Mouse (Mus musculus) liver, adult 2 months (tissue): ENCODE measurements at regions not wholly inside any gene's neighbourhood (a gene's known extent, or its start where the extent isn't known, plus 50 kb on each side); places are given as distances from the start of the nearest gene placed in this dataset.

ENCODE experiments used
- DNase-seq: peaks from one replicate; pipeline ENCODE4 v3.0.0-alpha.2; 2011; ENCODE audit warnings: low read depth, low spot score; ENCODE audit errors: extremely low read depth
- H3K27ac ChIP-seq: fragments of 200-500 bp; replicated peaks from 2 replicates; pipeline ENCODE4 v1.5.1; 2012; ENCODE audit warnings: low read depth, mild to moderate bottlenecking, control low read depth, inconsistent platforms, low read length; ENCODE audit not compliant: insufficient read depth
- H3K27me3 ChIP-seq: fragments of 200-500 bp; 2 replicates; pipeline ENCODE4 v1.6.1; 2012; ENCODE audit warnings: mild to moderate bottlenecking, moderate library complexity, low read length, inconsistent platforms; ENCODE audit not compliant: control insufficient read depth, insufficient read depth
- H3K36me3 ChIP-seq: fragments of 200-500 bp; 2 replicates; pipeline ENCODE4 v1.6.1; 2012; ENCODE audit warnings: low read length, inconsistent platforms; ENCODE audit not compliant: control insufficient read depth, insufficient read depth
- H3K4me1 ChIP-seq: fragments of 200-500 bp; 2 replicates; pipeline ENCODE4 v1.6.1; 2011; ENCODE audit warnings: low read length; ENCODE audit not compliant: control insufficient read depth, insufficient read depth
- H3K4me3 ChIP-seq: fragments of 200-500 bp; 2 replicates; pipeline ENCODE4 v1.5.1; 2011; ENCODE audit warnings: low read depth, mild to moderate bottlenecking, control low read depth, low read length, moderate library complexity; ENCODE audit not compliant: insufficient read depth
- H3K79me2 ChIP-seq: fragments of 200-500 bp; 2 replicates; pipeline ENCODE4 v1.6.1; 2012; ENCODE audit warnings: inconsistent platforms, mild to moderate bottlenecking, low read length, moderate library complexity; ENCODE audit not compliant: control insufficient read depth, insufficient read depth
- H3K9ac ChIP-seq: fragments of 200-500 bp; 2 replicates; pipeline ENCODE4 v1.6.1; 2012; ENCODE audit warnings: low read depth, mild to moderate bottlenecking, control low read depth, inconsistent platforms, low read length
- CTCF ChIP-seq: fragments of 200-500 bp; IDR thresholded peaks from 2 replicates; pipeline ENCODE4 v1.5.1; 2011; ENCODE audit warnings: low read depth, low read length, control low read depth
- POLR2A ChIP-seq: fragments of 200-500 bp; IDR thresholded peaks from 2 replicates; pipeline ENCODE4 v1.6.1; 2011; ENCODE audit warnings: low read length, control low read depth; ENCODE audit not compliant: insufficient read depth; ENCODE audit errors: extremely low read depth
- WGBS: fragments of 180-500 bp; shearing (Covaris S2); methylation state at CpG from one replicate; pipeline ENCODE4 v1.1.7; 2018; 5-methylcytosine and 5-hydroxymethylcytosine counted together

GRCm38 (mm10) chr11:64220888-64221287, 141.6 kb upstream of the Cox10 start:
- WGBS, result 95% methylated on average over 4 of the region's 4 CpGs
- H3K9ac ChIP-seq, result no peak overlapping the region
- H3K79me2 ChIP-seq, result no peaks in the 10 kb centered on the region
- H3K4me3 ChIP-seq, result no peak overlapping the region
- no peak for DNase-seq
- no peaks in the 10 kb centered on the region for H3K36me3 ChIP-seq
- H3K27me3 ChIP-seq, result no peaks in the 10 kb centered on the region
- H3K27ac ChIP-seq, result no peak overlapping the region
- TF ChIP-seq CTCF (peak; percentile 33; the same call in 1 of the 2 replicates), POLR2A (no peak)
- no peaks in the 10 kb centered on the region for H3K4me1 ChIP-seq

GRCm38 (mm10) chr11:64217181-64217580, 137.9 kb upstream of the Cox10 start:
- H3K4me1 ChIP-seq, result no peaks in the 10 kb centered on the region
- H3K27me3 ChIP-seq, result no peaks in the 10 kb centered on the region
- no peaks in the 10 kb centered on the region for H3K79me2 ChIP-seq
- H3K4me3 ChIP-seq, result no peak overlapping the region
- H3K36me3 ChIP-seq, result no peaks in the 10 kb centered on the region
- no peak for DNase-seq
- H3K27ac ChIP-seq, result no peak overlapping the region
- no peak overlapping the region for H3K9ac ChIP-seq
- 85% methylated on average over 2 of the region's 2 CpGs for WGBS
- TF ChIP-seq POLR2A (no peak), CTCF (no peak)

GRCm38 (mm10) chr11:64210916-64211315, 131.6 kb upstream of the Cox10 start:
- no peak for DNase-seq
- H3K79me2 ChIP-seq, result no peaks in the 10 kb centered on the region
- TF ChIP-seq POLR2A (no peak), CTCF (no peak)
- H3K27ac ChIP-seq, result no peak overlapping the region
- H3K9ac ChIP-seq, result no peak overlapping the region
- no peaks in the 10 kb centered on the region for H3K4me1 ChIP-seq
- H3K36me3 ChIP-seq, result no peaks in the 10 kb centered on the region
- no peaks in the 10 kb centered on the region for H3K27me3 ChIP-seq
- H3K4me3 ChIP-seq, result no peak overlapping the region
- 71% methylated on average over 3 of the region's 3 CpGs for WGBS

- H3K36me3 ChIP-seq, result no peaks in the 10 kb centered on the region
- H3K27ac ChIP-seq, result no peak overlapping the region
Observed at GRCm38 (mm10) chr11:64208306-64208705, 129.0 kb upstream of the Cox10 start.

GRCm38 (mm10) chr11:64207358-64207864, 128.1 kb upstream of the Cox10 start:
- no peaks in the 10 kb centered on the region for H3K79me2 ChIP-seq
- H3K4me3 ChIP-seq, result no peak overlapping the region
- TF ChIP-seq CTCF (no peak), POLR2A (no peak)
- no peaks in the 10 kb centered on the region for H3K36me3 ChIP-seq
- 80% methylated on average over 4 of the region's 4 CpGs for WGBS
- no peak overlapping the region for H3K9ac ChIP-seq
- H3K27me3 ChIP-seq, result no peaks in the 10 kb centered on the region
- H3K27ac ChIP-seq, result no peak overlapping the region
- DNase-seq, result no peak
- no peaks in the 10 kb centered on the region; the same call in 1 of the 2 replicates for H3K4me1 ChIP-seq

More at GRCm38 (mm10) chr11:64208306-64208705, 129.0 kb upstream of the Cox10 start:
- no peaks in the 10 kb centered on the region for H3K27me3 ChIP-seq
- DNase-seq, result no peak
- no peak overlapping the region for H3K9ac ChIP-seq
- H3K4me3 ChIP-seq, result no peak overlapping the region
- WGBS, result 92% methylated on average over 2 of the region's 2 CpGs
- no peaks in the 10 kb centered on the region; the same call in 1 of the 2 replicates for H3K4me1 ChIP-seq
- no peaks in the 10 kb centered on the region for H3K79me2 ChIP-seq
- no peak for TF ChIP-seq POLR2A
- TF ChIP-seq CTCF, result no peak

GRCm38 (mm10) chr11:64206155-64206554, 126.9 kb upstream of the Cox10 start:
- no peaks in the 10 kb centered on the region; the same call in 1 of the 2 replicates for H3K4me1 ChIP-seq

More at GRCm38 (mm10) chr11:64206155-64206554, 126.9 kb upstream of the Cox10 start:
- no peak overlapping the region for H3K9ac ChIP-seq
- no peak overlapping the region for H3K4me3 ChIP-seq
- H3K27me3 ChIP-seq, result no peaks in the 10 kb centered on the region
- H3K27ac ChIP-seq, result no peak overlapping the region
- TF ChIP-seq POLR2A (no peak), CTCF (no peak)
- H3K79me2 ChIP-seq, result no peaks in the 10 kb centered on the region
- DNase-seq, result peak; percentile 46
- H3K36me3 ChIP-seq, result no peaks in the 10 kb centered on the region
- WGBS, result 43% methylated on average over 2 of the region's 2 CpGs
